Mouse (Mus musculus) lung, adult 2 months (tissue): ENCODE data around the gene Mgat5b. TPM values are rescaled to one million over a fixed set of nuclear protein-coding genes. Genes with fewer than 3 reads are reported as not detected.

Experiments used
- DNase-seq: peaks from one replicate; pipeline ENCODE4 v3.0.0; 2022
- H3K4me1 ChIP-seq: fragments of 200-500 bp; 2 replicates; pipeline ENCODE4 v1.6.1; 2011; ENCODE audit warnings: low read length; ENCODE audit not compliant: control insufficient read depth, insufficient read depth
- H3K4me3 ChIP-seq: fragments of 200-500 bp; replicated peaks from 2 replicates; pipeline ENCODE3; 2011; ENCODE audit warnings: low read depth, mild to moderate bottlenecking, control low read depth, low read length; ENCODE audit errors: extremely low read depth
- CTCF ChIP-seq: fragments of 200-500 bp; IDR thresholded peaks from 2 replicates; pipeline ENCODE4 v1.5.1; 2011; ENCODE audit warnings: mild to moderate bottlenecking, low read length, control low read depth; ENCODE audit not compliant: insufficient read depth
- POLR2A ChIP-seq: fragments of 200-500 bp; IDR thresholded peaks from 2 replicates; pipeline ENCODE4 v1.6.1; 2011; ENCODE audit warnings: low read depth, mild to moderate bottlenecking, control low read depth, low read length, borderline replicate concordance; ENCODE audit errors: extremely low read depth
- WGBS: fragments of 180-500 bp; shearing (Covaris S2); methylation state at CpG from one replicate; pipeline ENCODE4 v1.1.7; 2018; 5-methylcytosine and 5-hydroxymethylcytosine counted together
- polyA plus RNA-seq: library from polyadenylated mRNA; depleted of rRNA; stranded (reverse); fragments of >200 nt; gene quantifications from 2 replicates; pipeline ENCODE4 v1.2.3, GENCODE M21; 2012; rRNA removed

Gene Mgat5b
- 0.13 and 0.43 TPM in 2 replicates for polyA plus RNA-seq

GRCm38 (mm10) chr11:116918323-116919185, at the start of gene Mgat5b:
Gene Mgat5b, plus strand, starts transcription at chr11:116918863.
- DNase-seq: peak; percentile 81
- WGBS: 1% methylated on average over 89 of the region's 90 CpGs
- Histone ChIP-seq H3K4me1 (no peaks in the 10 kb centered on the region), H3K4me3 (no peak within 1 kb of the TSS)
- peak; percentile 60 for TF ChIP-seq CTCF
- TF ChIP-seq POLR2A: no peak

GRCm38 (mm10) chr11:116869223-116869622, 49.4 kb upstream of the Mgat5b start:
- 67% methylated on average over 8 of the region's 8 CpGs for WGBS
- Histone ChIP-seq H3K4me3 (no peak overlapping the region), H3K4me1 (no peaks in the 10 kb centered on the region)
- DNase-seq: no peak
- TF ChIP-seq POLR2A: no peak
- no peak for TF ChIP-seq CTCF

GRCm38 (mm10) chr11:116869641-116870040, 49.0 kb upstream of the Mgat5b start:
- TF ChIP-seq CTCF (no peak), POLR2A (no peak)
- no peaks in the 10 kb centered on the region for H3K4me1 ChIP-seq
- WGBS: 70% methylated on average over 4 of the region's 4 CpGs
- DNase-seq: no peak
- no peak overlapping the region for H3K4me3 ChIP-seq

- Histone ChIP-seq H3K4me3 (no peak overlapping the region), H3K4me1 (no peaks in the 10 kb centered on the region)
- 87% methylated on average over 9 of the region's 9 CpGs for WGBS
- no peak for DNase-seq
- no peak for TF ChIP-seq POLR2A
- no peak for TF ChIP-seq CTCF
Measured at GRCm38 (mm10) chr11:116871538-116871937, 47.1 kb upstream of the Mgat5b start.

GRCm38 (mm10) chr11:116873987-116874386, 44.7 kb upstream of the Mgat5b start:
- no peak overlapping the region for H3K4me3 ChIP-seq
- WGBS: 87% methylated on average over 20 of the region's 20 CpGs
- TF ChIP-seq CTCF (no peak), POLR2A (no peak)
- DNase-seq: no peak
- H3K4me1 ChIP-seq: no peaks in the 10 kb centered on the region

GRCm38 (mm10) chr11:116878454-116878853, 40.2 kb upstream of the Mgat5b start:
- H3K4me3 ChIP-seq: no peak overlapping the region
- H3K4me1 ChIP-seq: no peaks in the 10 kb centered on the region
- no peak for TF ChIP-seq POLR2A
- TF ChIP-seq CTCF: no peak
- no peak for DNase-seq
- WGBS: 85% methylated on average over 8 of the region's 8 CpGs

- no peak for DNase-seq
- no peak overlapping the region for H3K4me3 ChIP-seq
- WGBS: 53% methylated on average over 7 of the region's 7 CpGs
- no peaks in the 10 kb centered on the region for H3K4me1 ChIP-seq
- no peak for TF ChIP-seq CTCF
- TF ChIP-seq POLR2A: no peak
Measured at GRCm38 (mm10) chr11:116880839-116881238, 37.8 kb upstream of the Mgat5b start.

- WGBS: 55% methylated on average over 5 of the region's 5 CpGs
- Histone ChIP-seq H3K4me1 (no peaks in the 10 kb centered on the region), H3K4me3 (no peak overlapping the region)
- no peak for DNase-seq
- no peak for TF ChIP-seq POLR2A
- TF ChIP-seq CTCF: no peak
Measured at GRCm38 (mm10) chr11:116881440-116881839, 37.2 kb upstream of the Mgat5b start.

GRCm38 (mm10) chr11:116882446-116882845, 36.2 kb upstream of the Mgat5b start:
- no peaks in the 10 kb centered on the region for H3K4me1 ChIP-seq
- TF ChIP-seq POLR2A (no peak), CTCF (no peak)
- 74% methylated on average over 10 of the region's 10 CpGs for WGBS
- H3K4me3 ChIP-seq: no peak overlapping the region
- no peak for DNase-seq

GRCm38 (mm10) chr11:116884061-116884460, 34.6 kb upstream of the Mgat5b start:
- no peak for TF ChIP-seq CTCF
- no peak for TF ChIP-seq POLR2A
- WGBS: 81% methylated on average over 6 of the region's 6 CpGs

More at GRCm38 (mm10) chr11:116884061-116884460, 34.6 kb upstream of the Mgat5b start:
- no peak for DNase-seq
- Histone ChIP-seq H3K4me1 (no peaks in the 10 kb centered on the region), H3K4me3 (no peak overlapping the region)
